Mouse (Mus musculus): ENCODE results near the gene Ccdc96. TPM values are rescaled to one million over a fixed set of nuclear protein-coding genes. Genes with fewer than 3 reads are reported as not detected.
A peak's percentile ranks its signal among the peaks of the same experiment; 100 is the strongest.

The Ccdc96 gene
- polyA plus RNA-seq, 1 experiment = 3.4 TPM

GRCm38 (mm10) chr5:36457706-36458105 is 26.7 kb upstream of the Ccdc96 start:
- TF ChIP-seq POLR2A (IDR thresholded peaks at IDR 0.05; ENCODE audit: borderline replicate concordance, extremely low read depth, insufficient read depth, insufficient read length, poor library complexity, severe bottlenecking) (no peak), CTCF (IDR thresholded peaks at IDR 0.05; ENCODE audit: borderline replicate concordance, extremely low read depth, insufficient read depth, insufficient read length) (no peak)
- no peak for DNase-seq (ENCODE audit: low read depth)

- TF ChIP-seq POLR2A (IDR thresholded peaks at IDR 0.05; ENCODE audit: borderline replicate concordance, extremely low read depth, insufficient read depth, insufficient read length, poor library complexity, severe bottlenecking) = no peak
- peak; percentile 65; the same call in 1 of the 2 replicates for TF ChIP-seq CTCF (IDR thresholded peaks at IDR 0.05; ENCODE audit: borderline replicate concordance, extremely low read depth, insufficient read depth, insufficient read length)
- DNase-seq (ENCODE audit: low read depth) = peak; percentile 55
These were observed 25.5 kb upstream of the Ccdc96 start for GRCm38 (mm10) chr5:36458926-36459325.

- DNase-seq (ENCODE audit: low read depth) = no peak
- no peak for TF ChIP-seq POLR2A (IDR thresholded peaks at IDR 0.05; ENCODE audit: borderline replicate concordance, extremely low read depth, insufficient read depth, insufficient read length, poor library complexity, severe bottlenecking)
- TF ChIP-seq CTCF (IDR thresholded peaks at IDR 0.05; ENCODE audit: borderline replicate concordance, extremely low read depth, insufficient read depth, insufficient read length) = no peak
These were observed 23.7 kb upstream of the Ccdc96 start for GRCm38 (mm10) chr5:36460712-36461111.

DNA sequence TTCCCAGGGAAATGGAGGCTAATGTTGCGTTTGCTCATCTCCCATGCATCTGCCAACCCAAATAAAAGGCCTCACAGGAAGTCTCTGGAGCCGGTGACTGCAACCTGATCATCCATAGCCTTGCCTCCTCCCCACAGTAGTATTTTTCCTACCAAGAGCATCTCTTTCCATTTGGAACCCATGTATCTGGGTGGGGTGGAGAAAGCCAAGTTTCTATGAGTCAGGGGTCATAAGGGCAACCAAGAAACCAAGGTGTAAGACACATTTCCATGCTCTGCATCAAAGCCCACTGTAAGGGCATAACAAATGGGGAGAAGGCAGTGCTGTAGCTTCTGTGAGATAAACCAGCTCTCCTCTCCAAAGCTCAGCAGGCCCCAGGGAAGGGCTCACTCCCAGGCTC is 23.2 kb upstream of the Ccdc96 start:
- TF ChIP-seq CTCF (IDR thresholded peaks at IDR 0.05; ENCODE audit: borderline replicate concordance, extremely low read depth, insufficient read depth, insufficient read length) = no peak
- no peak for TF ChIP-seq POLR2A (IDR thresholded peaks at IDR 0.05; ENCODE audit: borderline replicate concordance, extremely low read depth, insufficient read depth, insufficient read length, poor library complexity, severe bottlenecking)
- no peak for DNase-seq (ENCODE audit: low read depth)

- peak; percentile 68 for DNase-seq (ENCODE audit: low read depth)
- no peak for TF ChIP-seq POLR2A (IDR thresholded peaks at IDR 0.05; ENCODE audit: borderline replicate concordance, extremely low read depth, insufficient read depth, insufficient read length, poor library complexity, severe bottlenecking)
- TF ChIP-seq CTCF (IDR thresholded peaks at IDR 0.05; ENCODE audit: borderline replicate concordance, extremely low read depth, insufficient read depth, insufficient read length) = peak; percentile 90
These were observed 21.6 kb upstream of the Ccdc96 start for GRCm38 (mm10) chr5:36462810-36463209.

GRCm38 (mm10) chr5:36463391-36463790 is 21.0 kb upstream of the Ccdc96 start:
- no peak for DNase-seq (ENCODE audit: low read depth)
- TF ChIP-seq CTCF (IDR thresholded peaks at IDR 0.05; ENCODE audit: borderline replicate concordance, extremely low read depth, insufficient read depth, insufficient read length) = no peak

DNA sequence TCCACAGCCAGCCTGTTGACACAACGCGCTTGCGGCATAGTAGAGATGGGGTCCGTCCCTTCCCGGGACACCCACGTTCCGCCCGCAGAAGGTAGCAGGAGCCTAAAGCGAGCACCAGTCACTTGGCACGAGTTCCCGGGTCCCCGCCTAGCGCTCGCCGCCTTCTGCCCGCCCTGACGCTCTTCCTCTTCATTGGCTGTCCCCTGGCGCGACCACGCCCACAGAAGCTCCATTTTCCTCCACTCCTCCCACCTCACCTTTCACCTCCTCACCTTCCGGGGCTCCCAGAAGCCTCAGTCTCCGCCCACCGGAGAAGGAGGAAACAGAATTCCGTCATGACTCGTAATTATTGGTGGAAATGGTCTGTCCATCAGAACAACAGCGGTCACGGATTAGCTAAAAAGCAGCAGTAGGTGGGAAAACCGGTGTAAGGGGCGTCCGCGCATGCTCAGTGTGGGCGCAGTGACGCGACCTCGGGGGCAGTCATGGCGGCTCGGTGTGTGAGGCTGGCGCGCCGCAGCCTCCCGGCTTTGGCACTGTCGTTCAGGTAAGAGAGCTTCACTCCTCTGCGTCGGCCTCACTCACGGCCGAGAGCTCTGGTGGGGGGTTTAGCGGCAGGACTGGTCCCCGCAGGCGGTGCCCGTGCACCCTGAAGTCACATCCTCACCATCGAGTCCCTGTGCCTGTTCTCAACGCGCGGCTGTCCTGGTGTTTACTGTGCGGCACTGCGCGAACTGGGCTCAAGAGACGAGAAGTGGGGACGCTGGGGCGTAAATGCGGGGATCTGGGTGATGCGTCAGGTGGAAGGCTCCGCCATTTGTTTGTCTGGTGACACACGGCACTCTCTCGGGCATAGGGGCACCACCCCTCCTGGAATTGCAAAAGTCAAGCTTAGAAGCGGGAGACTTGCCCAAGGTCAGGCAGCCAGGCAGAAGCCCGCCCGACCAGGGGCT is 19.4 kb upstream of the Ccdc96 start, which contains the start of gene Grpel1:
Gene Grpel1, plus strand, starts transcription at position 290 of the 953 bp plus-strand sequence.
- TF ChIP-seq POLR2A (IDR thresholded peaks at IDR 0.05; ENCODE audit: borderline replicate concordance, extremely low read depth, insufficient read depth, insufficient read length, poor library complexity, severe bottlenecking) (peak; percentile 81), CTCF (IDR thresholded peaks at IDR 0.05; ENCODE audit: borderline replicate concordance, extremely low read depth, insufficient read depth, insufficient read length) (no peak)
- peak; percentile 100 for DNase-seq (ENCODE audit: low read depth)

DNA sequence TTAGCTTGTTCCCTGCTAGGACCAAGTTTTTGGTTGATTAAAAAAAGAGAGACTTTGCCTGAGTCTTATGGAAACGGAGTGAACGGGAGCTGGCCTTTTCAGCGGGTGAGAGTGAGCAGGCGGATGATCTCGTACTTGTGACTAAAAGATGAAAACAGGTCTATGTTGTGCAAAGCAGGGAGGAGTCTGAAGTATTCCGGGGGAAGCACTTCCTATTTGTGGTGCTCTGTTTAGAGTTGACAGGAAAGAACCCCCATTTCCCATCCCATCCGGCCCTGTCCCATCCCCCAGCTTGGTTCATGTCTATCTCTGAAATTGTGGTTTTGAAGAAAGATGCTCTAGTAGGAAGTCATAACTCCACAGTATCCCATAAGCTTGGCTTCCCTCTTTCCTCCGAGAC is 18.5 kb upstream of the Ccdc96 start:
- TF ChIP-seq CTCF (IDR thresholded peaks at IDR 0.05; ENCODE audit: borderline replicate concordance, extremely low read depth, insufficient read depth, insufficient read length) (no peak), POLR2A (IDR thresholded peaks at IDR 0.05; ENCODE audit: borderline replicate concordance, extremely low read depth, insufficient read depth, insufficient read length, poor library complexity, severe bottlenecking) (no peak)
- DNase-seq (ENCODE audit: low read depth) = no peak

DNA sequence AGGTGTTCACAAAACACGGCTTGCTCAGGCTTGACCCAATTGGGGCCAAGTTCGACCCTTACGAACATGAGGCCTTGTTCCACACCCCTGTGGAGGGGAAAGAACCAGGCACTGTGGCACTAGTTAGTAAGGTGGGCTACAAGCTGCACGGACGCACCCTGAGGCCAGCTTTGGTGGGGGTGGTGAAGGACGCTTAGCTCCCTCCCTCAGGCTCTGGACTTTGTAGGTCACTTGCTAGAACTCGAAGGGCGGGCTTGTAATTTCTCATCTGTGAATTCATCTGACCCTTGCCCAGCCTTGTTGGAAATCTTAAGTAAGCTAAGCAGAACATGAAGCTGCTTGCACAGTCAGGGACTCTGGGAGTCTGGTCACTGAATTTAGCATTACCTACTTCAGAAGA is 13.2 kb upstream of the Ccdc96 start:
- DNase-seq (ENCODE audit: low read depth) = no peak
- TF ChIP-seq CTCF (IDR thresholded peaks at IDR 0.05; ENCODE audit: borderline replicate concordance, extremely low read depth, insufficient read depth, insufficient read length) = no peak
- TF ChIP-seq POLR2A (IDR thresholded peaks at IDR 0.05; ENCODE audit: borderline replicate concordance, extremely low read depth, insufficient read depth, insufficient read length, poor library complexity, severe bottlenecking) = no peak

DNA sequence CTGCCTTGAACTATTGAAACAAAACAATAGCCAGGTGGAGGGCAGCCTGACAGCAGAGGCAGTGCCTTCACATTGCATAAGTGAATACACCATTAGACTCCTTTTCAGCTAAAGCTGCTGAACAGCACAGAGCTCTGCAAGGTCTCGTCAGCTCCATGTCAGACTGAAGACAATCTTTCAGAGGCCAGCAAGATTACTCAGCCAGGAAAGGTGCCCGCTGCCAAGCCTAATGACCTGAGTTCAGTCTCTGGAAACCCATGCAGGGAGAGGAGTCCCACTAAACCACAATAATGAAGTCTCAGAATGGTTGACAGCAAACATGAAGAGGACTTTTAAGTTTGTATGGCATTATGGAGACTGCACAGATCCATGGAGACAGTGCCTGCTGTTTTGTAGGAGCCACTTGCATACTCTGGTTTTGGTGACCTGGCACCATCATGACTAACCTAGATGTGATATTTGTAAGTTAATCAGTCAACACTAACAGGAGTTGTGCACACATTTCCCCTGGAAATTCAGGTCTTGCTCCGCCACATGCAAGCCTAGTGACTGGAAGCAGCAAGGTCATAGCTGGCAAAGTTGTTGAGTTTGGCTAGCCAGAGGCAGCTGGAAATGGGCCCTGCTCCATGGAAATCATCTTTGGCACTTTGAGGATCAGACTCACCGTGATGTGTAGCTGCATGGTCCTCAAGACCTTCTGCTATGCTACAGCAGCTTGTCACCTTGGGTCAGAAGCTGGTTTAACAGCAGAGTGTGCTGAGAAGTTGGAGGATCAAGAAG is 11.3 kb upstream of the Ccdc96 start:
- TF ChIP-seq CTCF (IDR thresholded peaks at IDR 0.05; ENCODE audit: borderline replicate concordance, extremely low read depth, insufficient read depth, insufficient read length) (no peak), POLR2A (IDR thresholded peaks at IDR 0.05; ENCODE audit: borderline replicate concordance, extremely low read depth, insufficient read depth, insufficient read length, poor library complexity, severe bottlenecking) (no peak)
- DNase-seq (ENCODE audit: low read depth) = no peak

DNA sequence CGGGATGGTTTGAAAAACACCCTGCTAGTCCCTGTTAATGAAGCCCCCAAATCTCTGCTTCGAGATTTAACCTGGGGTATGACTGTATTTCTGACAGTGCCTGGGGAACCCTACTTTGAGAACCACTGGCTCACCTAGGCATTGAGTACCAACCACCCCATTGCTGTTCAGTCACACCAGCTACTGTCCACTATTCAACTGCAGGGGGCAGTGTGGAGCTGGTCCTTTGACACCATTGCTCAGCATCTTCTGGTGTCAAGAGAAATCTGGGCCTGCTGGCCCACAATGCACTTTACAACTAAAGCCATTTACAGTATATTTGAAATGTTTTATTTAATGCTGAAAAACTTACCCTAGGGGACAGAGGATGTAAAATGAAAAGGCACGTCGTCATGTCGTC is 10.1 kb upstream of the Ccdc96 start:
- TF ChIP-seq CTCF (IDR thresholded peaks at IDR 0.05; ENCODE audit: borderline replicate concordance, extremely low read depth, insufficient read depth, insufficient read length) (peak; percentile 76), POLR2A (IDR thresholded peaks at IDR 0.05; ENCODE audit: borderline replicate concordance, extremely low read depth, insufficient read depth, insufficient read length, poor library complexity, severe bottlenecking) (no peak)

More for the DNA sequence above, 10.1 kb upstream of the Ccdc96 start:
- DNase-seq (ENCODE audit: low read depth) = peak; percentile 63
